Mouse (Mus musculus): Measurements from ENCODE around the gene Alkbh6. TPM values are rescaled to one million over a fixed set of nuclear protein-coding genes. Genes with fewer than 3 reads are reported as not detected.

Alkbh6 gene
- polyA plus RNA-seq, 1 experiment from 2014 or later, result 70.7 TPM

- DNase-seq (ENCODE audit: low spot score) (no peak), ATAC-seq (replicated peaks; ENCODE audit: low FRiP score, low TSS enrichment, low read depth) (no peak)
- 72% methylated on average over 5 of the region's 5 CpGs for WGBS
- Histone ChIP-seq H3K4me2 (ENCODE audit: low read length) (no peak overlapping the region), H3K9me3 (ENCODE audit: control insufficient read depth, low read length) (no peaks in the 10 kb centered on the region), H3K4me1 (replicated peaks; ENCODE audit: control insufficient read depth, insufficient read depth, low read length) (no peaks in the 10 kb centered on the region), H3K36me3 (ENCODE audit: control insufficient read depth, insufficient read depth, low read length) (no peaks in the 10 kb centered on the region), H3K4me3 (ENCODE audit: low read depth, low read length) (no peak overlapping the region), H3K27me3 (replicated peaks; ENCODE audit: control insufficient read depth, insufficient read depth, low read length) (peaks cover 18% of the 10 kb centered on the region), H3K27ac (ENCODE audit: low read depth) (no peak overlapping the region), H3K9ac (ENCODE audit: low read length) (no peak overlapping the region)
These were observed 31.1 kb downstream of the Alkbh6 start for GRCm38 (mm10) chr7:30339432-30340109.

- Histone ChIP-seq H3K27ac (ENCODE audit: low read depth) (no peak overlapping the region), H3K36me3 (ENCODE audit: control insufficient read depth, insufficient read depth, low read length) (no peaks in the 10 kb centered on the region), H3K9me3 (ENCODE audit: control insufficient read depth, low read length) (no peaks in the 10 kb centered on the region), H3K4me3 (ENCODE audit: low read depth, low read length) (no peak overlapping the region), H3K9ac (ENCODE audit: low read length) (no peak overlapping the region), H3K27me3 (replicated peaks; ENCODE audit: control insufficient read depth, insufficient read depth, low read length) (peaks cover 33% of the 10 kb centered on the region), H3K4me1 (replicated peaks; ENCODE audit: control insufficient read depth, insufficient read depth, low read length) (no peaks in the 10 kb centered on the region), H3K4me2 (ENCODE audit: low read length) (no peak overlapping the region)
- DNase-seq (ENCODE audit: low spot score) (peak; percentile 92), ATAC-seq (replicated peaks; ENCODE audit: low FRiP score, low TSS enrichment, low read depth) (no peak)
- 26% methylated on average over 21 of the region's 21 CpGs for WGBS
These were observed 38.3 kb downstream of the Alkbh6 start for GRCm38 (mm10) chr7:30346635-30347379.

- WGBS, result 1% methylated on average over 30 of the region's 30 CpGs
- H3K27ac ChIP-seq (ENCODE audit: low read depth), result no peak overlapping the region
- no peak overlapping the region for H3K4me2 ChIP-seq (ENCODE audit: low read length)
- no peaks in the 10 kb centered on the region for H3K9me3 ChIP-seq (ENCODE audit: control insufficient read depth, low read length)
- H3K36me3 ChIP-seq (ENCODE audit: control insufficient read depth, insufficient read depth, low read length), result no peaks in the 10 kb centered on the region
- H3K4me3 ChIP-seq (ENCODE audit: low read depth, low read length), result no peak overlapping the region
- ATAC-seq (replicated peaks; ENCODE audit: low FRiP score, low TSS enrichment, low read depth) (peak; percentile 66; the same call in 1 of the 2 replicates), DNase-seq (ENCODE audit: low spot score) (peak; percentile 80)
- no peak overlapping the region for H3K9ac ChIP-seq (ENCODE audit: low read length)
- H3K4me1 ChIP-seq (replicated peaks; ENCODE audit: control insufficient read depth, insufficient read depth, low read length), result no peaks in the 10 kb centered on the region
- peaks cover 33% of the 10 kb centered on the region for H3K27me3 ChIP-seq (replicated peaks; ENCODE audit: control insufficient read depth, insufficient read depth, low read length)
These were observed 39.3 kb downstream of the Alkbh6 start for GRCm38 (mm10) chr7:30347828-30348227.

- no peaks in the 10 kb centered on the region for H3K9me3 ChIP-seq (ENCODE audit: control insufficient read depth, low read length)
- WGBS, result 22% methylated on average over 6 of the region's 6 CpGs
- no peaks in the 10 kb centered on the region for H3K4me1 ChIP-seq (replicated peaks; ENCODE audit: control insufficient read depth, insufficient read depth, low read length)
- DNase-seq (ENCODE audit: low spot score), result peak; percentile 93
- H3K36me3 ChIP-seq (ENCODE audit: control insufficient read depth, insufficient read depth, low read length), result peaks cover 12% of the 10 kb centered on the region; the same call in 1 of the 2 replicates
- ATAC-seq (replicated peaks; ENCODE audit: low FRiP score, low TSS enrichment, low read depth), result no peak; the same call in 1 of the 2 replicates
- H3K9ac ChIP-seq (ENCODE audit: low read length), result no peak overlapping the region
- H3K27ac ChIP-seq (ENCODE audit: low read depth), result no peak overlapping the region
- H3K4me2 ChIP-seq (ENCODE audit: low read length), result no peak overlapping the region
- no peak overlapping the region for H3K4me3 ChIP-seq (ENCODE audit: low read depth, low read length)
- H3K27me3 ChIP-seq (replicated peaks; ENCODE audit: control insufficient read depth, insufficient read depth, low read length), result peaks cover 12% of the 10 kb centered on the region
These were observed 44.8 kb downstream of the Alkbh6 start for GRCm38 (mm10) chr7:30353279-30353822.

- Histone ChIP-seq H3K4me3 (ENCODE audit: low read depth, low read length) (no peak overlapping the region), H3K4me2 (ENCODE audit: low read length) (no peak overlapping the region), H3K4me1 (replicated peaks; ENCODE audit: control insufficient read depth, insufficient read depth, low read length) (no peaks in the 10 kb centered on the region; the same call in 1 of the 2 replicates), H3K9ac (ENCODE audit: low read length) (no peak overlapping the region), H3K27me3 (replicated peaks; ENCODE audit: control insufficient read depth, insufficient read depth, low read length) (0 out of 2 replicates have a peak, but pooled peaks cover 7% of the 10 kb centered on the region), H3K9me3 (ENCODE audit: control insufficient read depth, low read length) (no peaks in the 10 kb centered on the region), H3K27ac (ENCODE audit: low read depth) (no peak overlapping the region), H3K36me3 (ENCODE audit: control insufficient read depth, insufficient read depth, low read length) (peaks cover 12% of the 10 kb centered on the region; the same call in 1 of the 2 replicates)
- DNase-seq (ENCODE audit: low spot score) (no peak), ATAC-seq (replicated peaks; ENCODE audit: low FRiP score, low TSS enrichment, low read depth) (no peak)
- WGBS, result 73% methylated on average over 4 of the region's 4 CpGs
These were observed 45.5 kb downstream of the Alkbh6 start for GRCm38 (mm10) chr7:30354059-30354458.

GRCm38 (mm10) chr7:30358378-30359186, 50.1 kb downstream of the Alkbh6 start:
- H3K27ac ChIP-seq (ENCODE audit: low read depth), result peak overlapping the region; percentile 57; the same call in 1 of the 2 replicates
- peak overlapping the region; percentile 20 for H3K4me2 ChIP-seq (ENCODE audit: low read length)
- H3K9me3 ChIP-seq (ENCODE audit: control insufficient read depth, low read length), result no peaks in the 10 kb centered on the region
- no peak overlapping the region for H3K4me3 ChIP-seq (ENCODE audit: low read depth, low read length)
- 48% methylated on average over 7 of the region's 7 CpGs for WGBS
- no peak overlapping the region for H3K9ac ChIP-seq (ENCODE audit: low read length)
- H3K36me3 ChIP-seq (ENCODE audit: control insufficient read depth, insufficient read depth, low read length), result peaks cover 16% of the 10 kb centered on the region; the same call in 1 of the 2 replicates
- no peak for DNase-seq (ENCODE audit: low spot score)
- no peak for ATAC-seq (replicated peaks; ENCODE audit: low FRiP score, low TSS enrichment, low read depth)
- no peaks in the 10 kb centered on the region for H3K27me3 ChIP-seq (replicated peaks; ENCODE audit: control insufficient read depth, insufficient read depth, low read length)
- peaks cover 17% of the 10 kb centered on the region for H3K4me1 ChIP-seq (replicated peaks; ENCODE audit: control insufficient read depth, insufficient read depth, low read length)

GRCm38 (mm10) chr7:30359276-30359865, 50.9 kb downstream of the Alkbh6 start:
- Histone ChIP-seq H3K9me3 (ENCODE audit: control insufficient read depth, low read length) (no peaks in the 10 kb centered on the region), H3K27ac (ENCODE audit: low read depth) (peak overlapping the region; percentile 57; the same call in 1 of the 2 replicates), H3K4me1 (replicated peaks; ENCODE audit: control insufficient read depth, insufficient read depth, low read length) (peaks cover 19% of the 10 kb centered on the region), H3K4me3 (ENCODE audit: low read depth, low read length) (no peak overlapping the region), H3K27me3 (replicated peaks; ENCODE audit: control insufficient read depth, insufficient read depth, low read length) (no peaks in the 10 kb centered on the region), H3K9ac (ENCODE audit: low read length) (no peak overlapping the region), H3K4me2 (ENCODE audit: low read length) (peak overlapping the region; percentile 20), H3K36me3 (ENCODE audit: control insufficient read depth, insufficient read depth, low read length) (peaks cover 16% of the 10 kb centered on the region; the same call in 1 of the 2 replicates)
- WGBS, result 79% methylated on average over 31 of the region's 31 CpGs
- ATAC-seq (replicated peaks; ENCODE audit: low FRiP score, low TSS enrichment, low read depth) (no peak), DNase-seq (ENCODE audit: low spot score) (no peak)

- Histone ChIP-seq H3K4me1 (replicated peaks; ENCODE audit: control insufficient read depth, insufficient read depth, low read length) (peaks cover 19% of the 10 kb centered on the region), H3K27me3 (replicated peaks; ENCODE audit: control insufficient read depth, insufficient read depth, low read length) (0 out of 2 replicates have a peak, but pooled peaks cover 3% of the 10 kb centered on the region), H3K4me3 (ENCODE audit: low read depth, low read length) (no peak overlapping the region), H3K9me3 (ENCODE audit: control insufficient read depth, low read length) (no peaks in the 10 kb centered on the region), H3K36me3 (ENCODE audit: control insufficient read depth, insufficient read depth, low read length) (peaks cover 15% of the 10 kb centered on the region; the same call in 1 of the 2 replicates), H3K9ac (ENCODE audit: low read length) (no peak overlapping the region), H3K27ac (ENCODE audit: low read depth) (peak overlapping the region; percentile 57; the same call in 1 of the 2 replicates), H3K4me2 (ENCODE audit: low read length) (no peak overlapping the region)
- no peak for ATAC-seq (replicated peaks; ENCODE audit: low FRiP score, low TSS enrichment, low read depth)
- no peak for DNase-seq (ENCODE audit: low spot score)
- WGBS, result 92% methylated on average over 17 of the region's 17 CpGs
These were observed 51.5 kb downstream of the Alkbh6 start for GRCm38 (mm10) chr7:30360028-30360427.
